Mouse (Mus musculus): ENCODE results near the gene Scgb1b30. TPM values are rescaled to one million over a fixed set of nuclear protein-coding genes. Genes with fewer than 3 reads are reported as not detected.
"Not testable (repeated sequence)": the region's sequence is repeated elsewhere in the genome, so short reads cannot be mapped to it uniquely, and the experiment has no call there.

Scgb1b30 gene
- total RNA-seq (2017) = not detected in 2 replicates

DNA sequence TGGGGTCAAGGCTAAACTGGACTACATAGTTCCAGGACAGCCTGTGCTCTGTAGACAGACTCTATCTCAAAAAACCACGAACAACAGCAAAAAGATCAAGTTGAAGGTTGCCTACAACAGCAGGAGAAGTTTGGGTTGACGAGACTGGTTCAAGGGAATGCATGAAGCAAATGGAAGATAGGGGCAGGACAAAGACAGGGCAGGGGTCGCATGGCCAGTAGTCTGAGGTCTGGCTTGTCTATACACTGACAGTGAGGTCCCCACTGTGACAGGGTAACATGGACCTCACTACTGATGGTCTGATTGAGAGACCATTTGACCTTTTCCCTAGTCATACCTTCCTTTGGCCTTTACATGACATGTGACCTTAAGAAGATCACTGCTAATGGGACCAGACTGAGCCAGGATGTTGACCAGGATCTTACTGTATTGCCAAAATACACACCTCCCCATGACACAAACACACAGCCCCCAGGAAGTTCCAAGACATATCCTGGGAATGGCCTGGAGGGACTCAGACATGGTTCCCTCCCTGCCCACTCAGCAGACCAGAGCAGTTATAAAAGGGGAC, at the start of gene Scgb1b30:
Gene Scgb1b30 (plus strand): TSS at position 521 of the 571 bp plus-strand sequence.
- ATAC-seq (replicated peaks in 1 of 2; ENCODE audit: insufficient read depth in 1 of 2, low FRiP score in 2 of 2, low TSS enrichment in 1 of 2, low read depth in 1 of 2, poor library complexity in 2 of 2, severe bottlenecking in 2 of 2) = no peak

DNA sequence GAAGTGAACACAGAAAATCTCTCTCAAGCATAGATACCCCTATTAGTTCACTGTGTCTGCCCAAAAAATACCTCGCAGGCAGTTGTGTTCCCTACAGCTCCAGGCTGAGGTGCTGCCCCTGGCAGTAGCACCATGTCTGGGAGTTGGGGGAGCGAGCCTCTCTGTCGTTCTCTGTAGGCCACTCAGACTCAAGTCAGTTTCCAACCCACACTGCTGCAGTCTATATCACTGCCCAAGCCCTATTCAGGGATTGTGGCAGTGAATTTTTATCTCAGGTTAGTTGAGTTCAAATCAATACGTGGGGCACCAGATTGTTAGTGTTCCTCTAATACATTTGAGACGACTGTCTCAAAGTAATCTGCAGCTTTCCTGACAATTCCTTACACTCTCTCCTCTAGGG, 27.1 kb upstream of the Scgb1b30 start:
- not testable (repeated sequence) for ATAC-seq (replicated peaks in 1 of 2; ENCODE audit: insufficient read depth in 1 of 2, low FRiP score in 2 of 2, low TSS enrichment in 1 of 2, low read depth in 1 of 2, poor library complexity in 2 of 2, severe bottlenecking in 2 of 2)

DNA sequence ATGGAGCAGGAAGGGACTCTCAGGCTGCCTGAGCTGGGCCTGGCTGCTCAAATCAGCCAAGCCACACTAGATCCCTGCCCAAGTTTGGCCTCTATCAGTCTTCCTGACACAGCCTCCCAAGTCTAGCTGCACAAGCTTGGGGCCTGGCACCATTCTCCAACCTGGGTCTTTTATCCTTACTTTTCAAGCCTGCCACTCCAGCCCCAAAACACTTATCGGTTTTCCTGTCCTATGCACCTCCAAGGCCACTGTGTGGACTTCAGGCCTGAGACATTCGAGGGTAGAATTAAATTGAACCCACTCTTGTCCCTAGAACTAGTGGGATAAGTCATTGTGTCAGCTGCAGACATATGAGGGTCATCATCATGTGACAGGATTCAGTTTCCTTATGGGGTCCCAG, 4.8 kb downstream of the Scgb1b30 start:
- no peak for ATAC-seq (replicated peaks in 1 of 2; ENCODE audit: insufficient read depth in 1 of 2, low FRiP score in 2 of 2, low TSS enrichment in 1 of 2, low read depth in 1 of 2, poor library complexity in 2 of 2, severe bottlenecking in 2 of 2)

DNA sequence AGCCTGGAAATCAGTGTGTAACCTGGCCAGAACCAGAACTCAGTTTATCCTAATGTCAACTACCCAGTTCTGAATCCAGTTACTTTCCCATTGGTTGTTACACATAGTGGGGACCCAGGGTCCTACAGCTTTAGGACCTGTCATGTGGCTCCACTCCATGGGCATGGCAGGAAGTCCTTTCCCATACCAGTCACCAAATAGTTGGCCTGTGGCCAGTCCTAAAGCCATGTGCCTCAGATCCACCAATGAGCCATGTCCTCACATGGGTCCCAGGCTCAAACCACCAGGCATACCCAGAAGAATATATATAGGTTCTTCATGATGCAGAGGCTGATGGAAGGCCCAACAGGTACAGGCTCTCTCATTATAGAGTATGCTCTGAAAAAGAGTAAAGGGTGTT, 6.0 kb downstream of the Scgb1b30 start:
- ATAC-seq (replicated peaks in 1 of 2; ENCODE audit: insufficient read depth in 1 of 2, low FRiP score in 2 of 2, low TSS enrichment in 1 of 2, low read depth in 1 of 2, poor library complexity in 2 of 2, severe bottlenecking in 2 of 2) = no peak

DNA sequence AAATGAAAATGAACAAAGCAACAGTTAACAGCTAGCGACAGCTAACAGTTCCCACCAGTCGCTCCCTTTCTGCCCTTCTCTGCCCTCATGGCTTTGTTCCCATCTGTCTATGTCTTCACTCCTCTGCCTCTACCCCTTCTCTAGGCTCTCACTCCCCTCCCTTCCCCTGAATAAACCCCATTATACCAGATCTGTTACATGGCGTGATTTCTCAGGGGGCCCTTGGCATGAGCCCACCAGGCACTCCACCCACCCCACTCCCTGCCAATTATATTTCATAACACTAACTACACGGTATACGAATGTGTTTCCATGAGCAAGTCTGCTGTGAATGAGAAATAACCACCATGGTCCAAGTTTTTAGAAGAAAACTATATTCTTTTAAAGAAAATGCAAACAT, 14.0 kb downstream of the Scgb1b30 start:
- ATAC-seq (replicated peaks in 1 of 2; ENCODE audit: insufficient read depth in 1 of 2, low FRiP score in 2 of 2, low TSS enrichment in 1 of 2, low read depth in 1 of 2, poor library complexity in 2 of 2, severe bottlenecking in 2 of 2) = no peak

DNA sequence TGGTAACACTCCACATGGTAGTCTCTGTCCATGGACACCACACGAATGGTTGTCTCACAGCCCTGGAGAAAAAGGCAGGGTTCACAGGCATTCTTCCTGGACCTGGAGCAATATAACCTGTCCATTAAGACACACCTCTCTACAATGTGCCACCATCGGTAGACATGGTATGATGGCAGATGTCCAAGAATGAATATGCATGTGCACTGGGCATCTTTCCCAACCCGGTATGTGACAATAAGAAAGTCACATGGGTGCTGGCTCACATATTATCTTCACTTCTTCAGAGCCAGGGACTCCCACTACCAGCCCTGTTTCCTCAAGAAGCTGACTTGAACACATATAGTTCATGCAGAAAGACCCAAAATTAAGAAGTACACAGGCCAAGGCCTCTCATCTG, 21.4 kb downstream of the Scgb1b30 start:
- no peak for ATAC-seq (replicated peaks in 1 of 2; ENCODE audit: insufficient read depth in 1 of 2, low FRiP score in 2 of 2, low TSS enrichment in 1 of 2, low read depth in 1 of 2, poor library complexity in 2 of 2, severe bottlenecking in 2 of 2)

DNA sequence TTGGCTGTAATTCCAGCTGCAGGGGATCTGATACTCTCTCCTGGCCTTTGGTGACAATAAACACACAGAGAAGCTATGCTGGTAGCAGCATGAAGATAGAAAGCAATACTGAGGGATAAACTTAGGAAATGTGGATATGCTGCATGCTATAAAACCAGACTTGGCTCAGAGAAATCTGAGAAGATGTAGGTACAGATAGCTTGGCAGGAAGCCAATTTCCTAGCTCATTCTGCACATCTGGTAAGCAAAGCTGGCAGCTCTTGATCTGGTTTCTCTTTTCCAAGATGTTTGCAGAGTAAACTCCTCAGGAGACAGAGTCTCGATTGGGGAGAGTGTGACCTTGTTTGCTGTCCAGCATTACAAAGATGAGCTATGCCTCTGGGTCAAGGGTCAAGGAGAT, 25.4 kb downstream of the Scgb1b30 start:
- not testable (repeated sequence) for ATAC-seq (replicated peaks in 1 of 2; ENCODE audit: insufficient read depth in 1 of 2, low FRiP score in 2 of 2, low TSS enrichment in 1 of 2, low read depth in 1 of 2, poor library complexity in 2 of 2, severe bottlenecking in 2 of 2)

DNA sequence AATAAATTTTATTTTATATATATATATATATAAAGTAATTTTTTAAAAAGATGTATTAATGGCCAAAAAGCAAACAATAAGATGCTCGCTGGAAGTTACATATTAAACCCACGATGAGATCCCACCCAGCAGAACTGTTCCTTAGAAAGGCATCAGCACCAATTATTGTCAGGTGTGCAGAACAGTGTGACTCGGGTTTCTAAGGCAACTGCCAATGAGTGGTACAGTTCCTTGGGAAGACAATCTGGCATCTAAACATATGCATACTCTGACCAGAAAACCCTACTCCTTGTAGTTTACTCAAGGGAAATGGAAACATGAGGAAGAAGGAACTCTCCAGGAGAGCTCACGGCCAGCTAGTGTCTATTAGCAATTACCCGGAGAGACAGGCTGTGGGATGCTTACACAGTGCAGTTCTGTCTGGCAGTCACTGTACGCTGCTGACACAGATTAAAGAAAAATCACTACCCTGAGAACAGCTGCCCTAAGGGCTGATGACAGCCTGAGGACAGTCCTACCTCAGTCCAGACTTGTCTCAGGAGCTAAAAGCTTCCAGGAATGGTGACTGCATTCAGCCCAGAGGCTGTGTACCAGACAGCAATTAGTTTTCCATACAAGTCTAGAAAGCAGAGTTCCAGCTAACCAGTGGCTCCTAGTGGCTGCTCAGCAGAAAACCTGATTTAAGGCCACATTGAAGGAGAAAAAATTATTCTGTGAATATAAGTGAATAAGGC, 27.9 kb downstream of the Scgb1b30 start:
- no peak for ATAC-seq (replicated peaks in 1 of 2; ENCODE audit: insufficient read depth in 1 of 2, low FRiP score in 2 of 2, low TSS enrichment in 1 of 2, low read depth in 1 of 2, poor library complexity in 2 of 2, severe bottlenecking in 2 of 2)

DNA sequence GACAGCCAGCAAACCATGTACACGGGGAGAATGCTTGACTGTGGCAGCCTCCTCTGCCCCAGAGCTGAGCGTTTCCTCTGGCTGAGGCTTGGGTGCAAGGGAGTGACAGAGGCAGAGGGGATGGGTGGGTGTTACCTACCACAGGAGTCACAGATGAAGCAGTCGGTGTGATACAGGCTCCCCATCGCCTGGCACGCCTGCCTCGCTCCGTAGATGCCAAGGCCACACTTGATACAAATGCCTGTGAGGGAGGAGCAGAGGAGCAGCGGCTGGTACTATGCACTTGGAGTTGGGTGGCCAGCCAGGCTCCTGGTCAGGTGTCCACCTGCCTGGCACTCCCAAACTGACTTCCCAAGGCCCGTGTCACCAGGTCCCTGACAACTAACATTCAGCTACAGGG, 30.1 kb downstream of the Scgb1b30 start:
- ATAC-seq (replicated peaks in 1 of 2; ENCODE audit: insufficient read depth in 1 of 2, low FRiP score in 2 of 2, low TSS enrichment in 1 of 2, low read depth in 1 of 2, poor library complexity in 2 of 2, severe bottlenecking in 2 of 2) = no peak

DNA sequence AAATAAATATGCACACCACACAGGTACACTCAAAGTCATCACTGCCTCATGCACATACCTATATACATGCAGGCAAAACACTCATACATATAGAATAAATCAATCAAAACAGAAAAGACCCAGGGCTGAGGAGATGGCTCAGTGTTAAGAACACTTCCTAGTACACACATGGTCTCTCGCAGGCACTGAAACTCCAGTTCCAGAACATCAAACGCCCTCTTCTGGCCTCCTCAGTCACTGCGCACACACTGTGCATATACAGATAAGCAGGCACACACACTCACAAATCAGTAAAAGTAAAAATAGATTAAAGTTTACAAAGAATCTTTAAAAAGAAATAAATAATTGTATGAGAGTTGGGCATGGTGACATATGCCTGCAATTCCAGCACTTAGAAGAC, 31.1 kb downstream of the Scgb1b30 start:
- no peak for ATAC-seq (replicated peaks in 1 of 2; ENCODE audit: insufficient read depth in 1 of 2, low FRiP score in 2 of 2, low TSS enrichment in 1 of 2, low read depth in 1 of 2, poor library complexity in 2 of 2, severe bottlenecking in 2 of 2)

DNA sequence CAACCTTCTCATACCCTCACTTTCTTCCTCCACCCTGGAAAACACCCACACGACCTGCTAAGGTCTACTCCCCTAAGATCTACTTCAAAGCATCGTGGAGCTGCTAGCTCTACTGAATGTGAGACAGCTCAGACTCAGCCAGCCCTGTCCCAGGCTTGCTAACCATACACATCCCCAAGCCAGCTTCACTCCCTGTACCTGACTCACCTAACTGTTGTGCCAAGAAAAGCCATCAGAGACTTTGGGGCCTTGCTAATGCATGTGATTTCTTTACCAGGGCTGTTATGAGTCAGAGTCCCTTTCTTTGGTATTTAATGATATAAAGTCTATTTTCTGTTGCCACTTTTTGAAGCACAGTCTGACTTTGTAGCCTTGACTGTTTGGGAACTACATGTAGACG, 35.9 kb downstream of the Scgb1b30 start:
- ATAC-seq (replicated peaks in 1 of 2; ENCODE audit: insufficient read depth in 1 of 2, low FRiP score in 2 of 2, low TSS enrichment in 1 of 2, low read depth in 1 of 2, poor library complexity in 2 of 2, severe bottlenecking in 2 of 2) = no peak

DNA sequence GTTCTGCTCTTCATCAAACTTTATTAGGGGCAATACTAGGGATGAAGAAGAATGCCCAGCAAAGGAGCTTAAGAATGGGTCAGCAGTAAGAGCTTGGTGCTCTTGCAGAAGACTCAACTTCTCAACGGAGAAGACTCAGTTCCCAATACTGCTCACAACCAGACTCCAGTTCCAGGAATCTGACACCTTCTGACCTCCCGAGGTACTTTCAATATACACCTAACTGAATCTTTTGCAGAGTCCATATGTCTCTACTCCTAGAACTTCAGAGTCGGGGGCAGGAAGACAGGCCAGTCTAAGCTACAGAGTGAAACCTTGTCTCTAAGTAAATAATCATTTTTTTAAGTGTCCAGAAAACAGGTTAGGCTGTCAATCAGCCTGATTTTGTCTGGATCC, 36.7 kb downstream of the Scgb1b30 start:
- ATAC-seq (replicated peaks in 1 of 2; ENCODE audit: insufficient read depth in 1 of 2, low FRiP score in 2 of 2, low TSS enrichment in 1 of 2, low read depth in 1 of 2, poor library complexity in 2 of 2, severe bottlenecking in 2 of 2) = no peak

DNA sequence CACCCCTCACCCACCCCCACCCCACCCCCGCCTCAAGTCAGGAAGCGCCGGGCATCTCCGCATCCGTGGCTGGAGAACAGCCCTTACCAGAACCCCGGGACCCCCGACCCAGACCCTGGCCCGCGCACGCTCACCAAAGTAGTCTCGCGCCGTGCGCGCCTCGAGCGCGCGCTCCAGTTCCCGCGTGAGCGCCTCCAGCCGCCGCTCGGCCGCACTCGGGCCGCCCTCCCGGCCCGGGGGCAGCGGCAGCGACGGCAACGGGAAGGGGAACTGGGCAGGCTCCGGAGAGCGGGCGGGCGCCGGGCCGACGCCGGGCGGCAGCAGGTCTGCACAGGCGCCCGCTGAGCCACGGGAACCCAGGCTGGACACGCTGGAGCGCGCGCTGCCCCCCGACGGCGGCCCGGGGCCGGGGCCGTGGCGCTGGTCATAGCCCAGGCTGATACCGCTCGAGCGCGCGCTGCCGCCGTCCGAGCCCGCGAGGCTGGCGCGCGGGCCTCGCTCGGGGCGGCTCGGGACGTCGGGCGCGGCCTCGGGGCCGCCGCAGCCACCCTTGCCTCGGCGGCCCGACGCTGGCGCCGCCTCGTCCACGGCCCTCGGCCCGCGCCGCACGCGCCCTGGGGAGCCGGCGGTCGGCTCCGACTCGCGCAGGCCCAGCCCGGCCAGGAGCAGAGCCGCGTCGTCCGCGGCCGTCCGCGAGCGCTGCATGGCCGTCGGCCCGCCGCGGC, 37.3 kb downstream of the Scgb1b30 start:
- peak in 1 of 2 experiments; percentile 21; a peak in 1 of 4 replicates for ATAC-seq (replicated peaks in 1 of 2; ENCODE audit: insufficient read depth in 1 of 2, low FRiP score in 2 of 2, low TSS enrichment in 1 of 2, low read depth in 1 of 2, poor library complexity in 2 of 2, severe bottlenecking in 2 of 2)

DNA sequence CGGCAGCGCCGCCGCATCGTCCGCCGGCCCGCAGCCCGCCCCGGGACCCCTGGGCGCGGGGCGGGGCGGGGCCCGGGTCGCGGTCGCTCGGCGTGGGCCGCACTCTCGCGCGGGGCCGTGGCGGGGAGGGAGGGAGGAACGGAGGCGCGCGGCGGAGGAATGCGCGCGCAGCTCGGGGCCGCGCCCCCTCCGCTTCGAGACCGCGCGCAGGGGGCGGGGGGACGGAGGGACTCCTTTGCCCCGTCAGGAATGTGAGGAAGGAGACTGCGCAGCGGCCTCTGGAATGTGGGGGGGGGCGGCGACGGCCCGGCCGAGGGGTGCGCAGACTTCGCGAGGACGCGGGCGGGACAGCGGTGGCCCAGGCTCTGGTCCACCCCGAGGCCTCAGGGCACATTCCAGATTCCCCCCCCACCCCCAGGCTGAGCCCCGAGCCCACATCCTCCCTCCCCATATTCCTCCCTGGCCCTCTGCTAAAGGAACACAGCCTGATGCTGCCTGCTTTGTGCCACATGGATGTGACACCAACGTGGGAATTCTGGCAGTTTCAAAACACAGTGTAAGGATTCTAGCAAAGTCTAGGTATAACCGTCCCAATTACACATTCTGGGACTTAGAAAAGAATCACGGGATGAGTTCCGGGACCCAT, 38.0 kb downstream of the Scgb1b30 start, which contains the start of gene Wtip:
Gene Wtip (minus strand): TSS at position 152 of the 646 bp plus-strand sequence.
- ATAC-seq (replicated peaks in 1 of 2; ENCODE audit: insufficient read depth in 1 of 2, low FRiP score in 2 of 2, low TSS enrichment in 1 of 2, low read depth in 1 of 2, poor library complexity in 2 of 2, severe bottlenecking in 2 of 2) = no peak

DNA sequence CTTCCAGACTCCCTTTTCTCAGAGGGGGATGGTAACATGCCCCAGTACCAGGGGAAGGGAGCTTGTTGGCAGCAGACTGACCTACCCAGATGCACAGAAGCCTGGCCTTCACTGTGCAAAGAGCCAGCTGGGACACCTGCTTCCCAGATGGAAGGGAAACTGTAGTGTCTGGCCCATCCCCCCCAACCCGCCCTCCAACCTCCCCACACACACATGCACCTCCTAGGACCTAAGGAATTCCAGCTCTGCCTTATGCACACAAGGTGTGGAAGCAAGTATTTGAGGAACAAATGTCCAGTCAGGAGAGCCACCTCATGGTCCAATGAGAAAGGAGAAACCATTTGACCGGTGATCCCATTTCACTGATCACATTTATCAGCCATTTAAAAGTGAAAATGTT, 39.1 kb downstream of the Scgb1b30 start:
- no peak for ATAC-seq (replicated peaks in 1 of 2; ENCODE audit: insufficient read depth in 1 of 2, low FRiP score in 2 of 2, low TSS enrichment in 1 of 2, low read depth in 1 of 2, poor library complexity in 2 of 2, severe bottlenecking in 2 of 2)

DNA sequence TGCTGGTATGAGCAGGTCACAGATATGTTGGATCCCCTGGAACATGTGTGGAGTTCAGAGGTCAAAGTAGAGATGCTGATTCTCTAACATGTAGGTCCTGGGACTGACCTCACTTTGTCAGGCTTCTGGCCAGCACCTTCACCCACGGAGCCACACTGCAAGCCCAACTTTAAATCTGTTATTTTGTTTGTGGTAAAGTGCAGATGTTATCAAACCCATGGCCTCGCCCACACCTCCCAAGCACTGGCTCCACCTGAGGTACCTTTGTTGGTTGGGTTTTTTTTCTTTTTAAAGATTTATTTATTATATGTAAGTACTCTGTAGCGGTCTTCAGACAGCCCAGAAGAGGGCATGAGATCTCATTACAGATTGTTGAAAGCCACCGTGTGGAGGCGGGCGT, 44.3 kb downstream of the Scgb1b30 start:
- ATAC-seq (replicated peaks in 1 of 2; ENCODE audit: insufficient read depth in 1 of 2, low FRiP score in 2 of 2, low TSS enrichment in 1 of 2, low read depth in 1 of 2, poor library complexity in 2 of 2, severe bottlenecking in 2 of 2) = no peak

DNA sequence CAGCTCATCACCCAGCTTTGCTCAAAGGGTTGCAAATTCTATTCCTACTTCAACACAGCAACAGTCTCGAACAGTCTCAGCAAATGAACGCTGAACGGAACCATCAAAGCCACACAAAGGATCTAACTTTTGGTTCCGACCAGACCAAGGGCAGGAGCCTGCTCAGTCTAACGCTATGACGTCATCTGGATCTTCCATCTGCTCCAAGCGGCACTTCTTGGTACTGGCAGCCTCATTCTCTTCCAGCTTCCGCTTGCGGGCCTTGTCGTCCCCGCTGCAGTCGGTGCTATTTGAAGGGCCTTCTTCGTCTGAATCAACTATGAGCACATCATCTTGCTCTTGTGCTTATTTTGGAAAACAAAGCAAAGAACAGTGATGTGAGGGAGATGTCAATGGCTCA, 45.9 kb downstream of the Scgb1b30 start:
- ATAC-seq (replicated peaks in 1 of 2; ENCODE audit: insufficient read depth in 1 of 2, low FRiP score in 2 of 2, low TSS enrichment in 1 of 2, low read depth in 1 of 2, poor library complexity in 2 of 2, severe bottlenecking in 2 of 2) = no peak

DNA sequence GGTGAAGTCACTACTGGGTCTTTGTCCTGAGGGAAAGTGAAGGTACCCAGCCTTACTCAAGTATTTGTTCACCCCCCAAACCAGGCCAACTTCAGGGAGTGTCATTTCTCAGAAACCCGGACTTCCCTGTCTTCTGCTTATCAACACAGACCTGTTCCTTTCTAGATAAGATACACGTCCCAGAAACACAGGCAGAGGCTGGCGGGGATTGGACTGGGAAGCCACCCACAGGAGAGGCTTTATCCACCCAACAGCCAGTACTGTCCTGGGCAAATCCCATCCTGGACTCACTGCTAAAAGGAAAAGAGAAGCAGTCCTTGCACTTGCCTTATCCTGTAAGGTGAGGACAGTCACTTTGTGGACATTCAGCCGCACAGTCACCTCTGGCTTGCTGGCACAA, 52.0 kb downstream of the Scgb1b30 start:
- no peak for ATAC-seq (replicated peaks in 1 of 2; ENCODE audit: insufficient read depth in 1 of 2, low FRiP score in 2 of 2, low TSS enrichment in 1 of 2, low read depth in 1 of 2, poor library complexity in 2 of 2, severe bottlenecking in 2 of 2)
